Mouse (Mus musculus) heart, adult 2 months (tissue): ENCODE measurements around the gene Atp13a2.

Source experiments
- CTCF ChIP-seq: fragments of 200-600 bp; IDR thresholded peaks from 2 replicates; pipeline ENCODE4 v1.8.1; 2022; ENCODE audit warnings: antibody characterized with exemption, mild to moderate bottlenecking, moderate library complexity
- POLR2A ChIP-seq: fragments of 200-500 bp; IDR thresholded peaks from 2 replicates; pipeline ENCODE4 v1.6.1; 2011; ENCODE audit warnings: mild to moderate bottlenecking, low read depth, low read length, control low read depth; ENCODE audit not compliant: insufficient read depth

DNA sequence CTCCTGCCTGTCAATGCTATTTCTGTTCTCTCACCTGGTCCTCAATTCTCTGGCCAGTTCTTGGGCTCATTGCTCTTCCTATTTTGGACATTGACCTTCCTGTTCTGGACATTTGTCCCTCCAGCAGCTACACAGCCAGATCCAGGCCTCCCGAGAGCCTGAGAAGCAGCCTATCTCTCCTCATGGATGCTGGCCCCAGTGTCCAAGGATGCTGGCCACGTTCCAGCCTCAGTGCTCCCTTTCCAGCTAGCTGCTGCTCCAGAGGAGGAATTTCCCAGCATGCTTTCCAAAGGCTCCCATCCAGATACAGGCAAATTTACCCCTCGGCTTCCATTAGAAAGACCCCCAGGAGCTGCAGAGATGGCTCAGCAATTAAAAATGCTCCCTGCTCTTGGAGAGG is 36.1 kb upstream of the Atp13a2 start:
- TF ChIP-seq CTCF (no peak), POLR2A (no peak)
